Mouse (Mus musculus) liver, postnatal 0 days (tissue): ENCODE data around the gene Dnmt3b.

Experiments
- CTCF ChIP-seq: sonication (generic); IDR thresholded peaks from 2 replicates; pipeline ENCODE4 v1.5.1; 2016; ENCODE audit warnings: antibody characterized with exemption, low read depth
- EP300 ChIP-seq: IDR thresholded peaks from 2 replicates; pipeline ENCODE4 v1.6.1; 2016; ENCODE audit warnings: antibody characterized with exemption, low read depth, mild to moderate bottlenecking

GRCm38 (mm10) chr2:153642496-153642895 lies 6.8 kb upstream of the Dnmt3b start:
- no peak for TF ChIP-seq EP300
- no peak for TF ChIP-seq CTCF
